Mouse (Mus musculus) CD8-positive naive resting alpha-beta T cell, adult 2 months (primary cell): ENCODE data around the gene Dok4.
"Not testable (repeated sequence)": the region's sequence is repeated elsewhere in the genome, so short reads cannot be mapped to it uniquely, and the experiment has no call there.

ENCODE experiments used
- DNase-seq, 2 experiments: peaks; one replicate each; pipeline ENCODE4 v3.0.0; 2022; ENCODE audit warnings: low read depth in 2 of 2, low spot score in 2 of 2

Gene Dok4

GRCm38 (mm10) chr8:94854761-94855160 is 21.4 kb downstream of the Dok4 start:
- not testable (repeated sequence) for DNase-seq

GRCm38 (mm10) chr8:94850049-94850448 is 26.1 kb downstream of the Dok4 start:
- DNase-seq, result no peak

- no peak for DNase-seq
Measured at GRCm38 (mm10) chr8:94841183-94841582, 34.9 kb downstream of the Dok4 start.

GRCm38 (mm10) chr8:94838600-94838999 is 37.5 kb downstream of the Dok4 start:
- DNase-seq, result peak in 1 of 2 experiments; percentile 61

- peak; percentile 91 to 92 for DNase-seq
Measured at GRCm38 (mm10) chr8:94837662-94838574, 38.2 kb downstream of the Dok4 start, which contains the start of the genes Coq9 and Ciapin1. Gene Coq9 (plus strand): TSS chr8:94838321. Gene Ciapin1 (minus strand): TSS chr8:94838358.

- DNase-seq, result no peak
Measured at GRCm38 (mm10) chr8:94836456-94837240, 39.5 kb downstream of the Dok4 start.

- DNase-seq, result not testable (repeated sequence)
Measured at GRCm38 (mm10) chr8:94835751-94836150, 40.4 kb downstream of the Dok4 start.

- not testable (repeated sequence) for DNase-seq
Measured at GRCm38 (mm10) chr8:94833901-94834405, 42.2 kb downstream of the Dok4 start.

- DNase-seq, result no peak
Measured at GRCm38 (mm10) chr8:94828284-94828683, 47.8 kb downstream of the Dok4 start.

GRCm38 (mm10) chr8:94826210-94826609 is 49.9 kb downstream of the Dok4 start:
- DNase-seq, result no peak

GRCm38 (mm10) chr8:94825170-94825569 is 51.0 kb downstream of the Dok4 start:
- DNase-seq, result no peak

GRCm38 (mm10) chr8:94822637-94823560 is 53.2 kb downstream of the Dok4 start:
- DNase-seq, result peak in 1 of 2 experiments; percentile 30

- no peak for DNase-seq
Measured at GRCm38 (mm10) chr8:94821381-94821780, 54.7 kb downstream of the Dok4 start.

GRCm38 (mm10) chr8:94820553-94820952 is 55.6 kb downstream of the Dok4 start:
- DNase-seq, result no peak

- no peak for DNase-seq
Measured at GRCm38 (mm10) chr8:94819671-94820179, 56.4 kb downstream of the Dok4 start.

- DNase-seq, result no peak
Measured at GRCm38 (mm10) chr8:94817933-94818332, 58.2 kb downstream of the Dok4 start.

- peak; percentile 13 to 38 for DNase-seq
Measured at GRCm38 (mm10) chr8:94814556-94814955, 61.6 kb downstream of the Dok4 start.
